Mouse (Mus musculus) lung, adult 2 months (tissue): ENCODE measurements around the gene Cdh1.

Experiments
- CTCF ChIP-seq: fragments of 200-500 bp; IDR thresholded peaks from 2 replicates; pipeline ENCODE4 v1.5.1; 2011; ENCODE audit warnings: mild to moderate bottlenecking, low read length, control low read depth; ENCODE audit not compliant: insufficient read depth
- POLR2A ChIP-seq: fragments of 200-500 bp; IDR thresholded peaks from 2 replicates; pipeline ENCODE4 v1.6.1; 2011; ENCODE audit warnings: low read depth, mild to moderate bottlenecking, control low read depth, low read length, borderline replicate concordance; ENCODE audit errors: extremely low read depth

GRCm38 (mm10) chr8:106554011-106554410 lies 49.1 kb upstream of the Cdh1 start:
- no peak for TF ChIP-seq CTCF
- TF ChIP-seq POLR2A, result no peak
